Mouse (Mus musculus): ENCODE results near the gene Vgf.

DNA sequence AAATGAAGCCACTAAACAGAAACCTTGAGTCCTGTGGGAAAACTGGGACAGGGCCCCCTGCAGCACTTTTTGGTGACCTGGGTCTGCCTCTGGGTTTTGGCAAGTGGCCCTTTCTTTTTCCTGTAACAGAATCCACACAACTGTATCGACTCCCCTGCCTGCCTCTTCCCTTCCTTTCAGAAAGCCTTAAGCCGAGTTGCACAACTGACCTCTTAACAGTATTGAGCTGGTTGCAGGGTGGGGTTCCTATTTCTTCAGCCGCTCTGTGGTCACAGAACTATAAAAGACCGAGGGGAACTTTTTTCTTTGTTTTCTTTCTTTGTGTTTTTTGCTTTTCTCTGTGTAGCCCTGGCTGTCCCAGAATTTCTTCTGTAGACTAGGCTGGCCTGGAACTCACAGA is 48.4 kb upstream of the Vgf start:
- TF ChIP-seq POLR2A (IDR thresholded peaks at IDR 0.05; ENCODE audit: low read depth, low read length) (no peak), CTCF (IDR thresholded peaks at IDR 0.05; ENCODE audit: extremely low read depth, insufficient read length, insufficient replicate concordance, low read depth, low read length) (no peak)

Measured in small intestine, adult 2 months (tissue).